Mouse (Mus musculus) megakaryocyte-erythroid progenitor cell, adult 5-6 weeks (primary cell): ENCODE results near the gene Rptor. TPM values are rescaled to one million over a fixed set of nuclear protein-coding genes. Genes with fewer than 3 reads are reported as not detected.
A peak's percentile ranks its signal among the peaks of the same experiment; 100 is the strongest.

Experiments
- ATAC-seq: replicated peaks from 2 replicates; pipeline ENCODE4 v1.8.0; 2016; ENCODE audit warnings: mild to moderate bottlenecking, inconsistent platforms; ENCODE audit not compliant: severe bottlenecking, poor library complexity, low FRiP score, low TSS enrichment
- total RNA-seq, 2 experiments: library from RNA; stranded (forward) in 1 of 2; stranded (reverse) in 1 of 2; fragments of 200-1000, 215-1000 nt in 1 of 2; fragments of >200 nt in 1 of 2; fragmentation: Nextera tagmentation in 1 of 2; gene quantifications; 2 replicates each; pipeline ENCODE4 v1.2.3; 2014 to 2017

Rptor gene
- 29.6 and 36.1 TPM in 2 replicates for total RNA-seq (2014; fragmentation: Nextera tagmentation)
- total RNA-seq (2017) = 10.2 and 15.8 TPM in 2 replicates

- ATAC-seq = peak; percentile 98
These were observed at the start of gene Rptor for GRCm38 (mm10) chr11:119602763-119603526. Rptor (plus strand) TSS chr11:119602905.

DNA sequence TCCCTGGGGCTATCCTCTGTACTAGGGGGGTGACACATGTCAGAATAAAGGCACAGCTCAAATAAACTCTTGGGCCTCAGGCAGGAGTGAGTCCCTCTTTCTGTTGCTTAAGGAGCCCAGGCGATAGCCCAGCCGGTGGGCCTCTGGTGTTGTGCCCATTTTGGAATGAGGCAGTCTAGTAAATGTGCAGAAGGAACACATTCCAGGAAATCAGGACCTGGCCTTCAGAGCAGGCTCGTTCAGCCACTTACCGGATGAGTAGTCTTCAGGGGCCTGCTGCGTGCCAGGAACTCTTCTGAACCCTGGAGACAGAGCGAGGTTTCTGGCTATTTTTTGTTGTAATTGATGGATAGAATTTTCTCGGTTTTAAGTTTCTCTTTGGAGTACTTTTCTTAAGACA lies 48.0 kb upstream of the Rptor start:
- no peak for ATAC-seq

- ATAC-seq = no peak
These were observed 47.5 kb upstream of the Rptor start for GRCm38 (mm10) chr11:119555170-119555569.

GRCm38 (mm10) chr11:119557940-119558869 lies 44.5 kb upstream of the Rptor start:
- ATAC-seq = no peak

GRCm38 (mm10) chr11:119558870-119559610 lies 43.7 kb upstream of the Rptor start:
- ATAC-seq = no peak

DNA sequence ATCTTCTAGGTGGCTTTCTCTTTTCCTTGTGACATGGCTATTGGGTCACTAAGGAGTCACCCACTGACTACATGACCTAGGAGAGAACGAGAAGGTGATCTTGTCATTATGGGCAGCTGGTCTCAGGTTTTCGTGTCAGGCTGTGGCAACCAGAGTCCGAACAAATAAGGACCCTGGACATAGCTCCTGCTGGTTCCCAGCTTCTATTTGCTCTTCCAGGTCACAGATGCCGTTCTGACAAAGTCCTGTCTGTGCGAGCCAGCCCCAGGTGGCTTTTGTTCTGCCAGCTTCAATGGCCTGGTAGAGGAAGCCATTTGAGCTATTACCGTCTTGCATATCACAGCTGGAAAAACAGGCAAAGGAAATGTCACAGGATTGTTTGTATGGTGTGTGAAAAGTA lies 40.4 kb upstream of the Rptor start:
- ATAC-seq = no peak

- ATAC-seq = no peak
These were observed 39.5 kb upstream of the Rptor start for GRCm38 (mm10) chr11:119563166-119563565.

DNA sequence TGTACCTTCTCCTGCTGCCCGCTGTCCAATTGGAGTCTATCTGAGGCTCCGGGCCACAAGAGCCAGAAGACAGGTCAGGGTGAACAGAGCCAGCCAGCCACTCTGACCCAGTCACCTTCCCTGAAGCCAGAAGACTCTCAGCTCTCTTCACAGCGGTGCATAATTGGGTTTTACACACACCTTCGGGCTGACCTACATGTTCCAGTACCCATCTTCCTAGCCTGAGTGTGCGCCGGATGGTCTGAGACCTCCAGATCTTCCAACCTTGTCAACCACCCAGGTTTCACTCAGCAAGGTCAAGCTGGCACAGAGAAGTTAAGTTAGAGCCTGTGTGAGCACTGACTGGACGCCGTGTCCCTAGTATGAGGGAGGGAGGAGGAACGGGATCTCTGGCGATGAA lies 38.3 kb upstream of the Rptor start:
- ATAC-seq = no peak

DNA sequence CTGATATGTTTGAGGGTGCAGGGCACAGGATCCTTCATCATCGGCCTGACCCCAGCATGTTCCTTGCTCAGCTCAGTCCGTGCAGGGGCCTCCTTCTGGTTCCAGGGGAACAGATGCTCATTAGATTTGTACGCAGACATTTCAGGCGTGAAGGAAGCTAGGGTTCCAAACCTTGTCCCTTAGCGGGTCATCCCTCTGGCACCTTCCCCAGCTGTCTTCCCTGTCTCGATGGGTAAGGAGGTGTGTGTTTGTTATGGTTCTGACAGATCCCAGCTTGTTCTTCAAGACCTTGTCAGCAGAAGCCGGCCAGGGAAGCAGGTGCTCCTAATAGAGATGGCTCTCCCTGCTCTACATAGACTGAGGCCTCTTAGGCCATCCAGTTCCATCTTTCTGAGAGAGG lies 37.7 kb upstream of the Rptor start:
- ATAC-seq = no peak

GRCm38 (mm10) chr11:119565684-119566083 lies 37.0 kb upstream of the Rptor start:
- ATAC-seq = no peak

DNA sequence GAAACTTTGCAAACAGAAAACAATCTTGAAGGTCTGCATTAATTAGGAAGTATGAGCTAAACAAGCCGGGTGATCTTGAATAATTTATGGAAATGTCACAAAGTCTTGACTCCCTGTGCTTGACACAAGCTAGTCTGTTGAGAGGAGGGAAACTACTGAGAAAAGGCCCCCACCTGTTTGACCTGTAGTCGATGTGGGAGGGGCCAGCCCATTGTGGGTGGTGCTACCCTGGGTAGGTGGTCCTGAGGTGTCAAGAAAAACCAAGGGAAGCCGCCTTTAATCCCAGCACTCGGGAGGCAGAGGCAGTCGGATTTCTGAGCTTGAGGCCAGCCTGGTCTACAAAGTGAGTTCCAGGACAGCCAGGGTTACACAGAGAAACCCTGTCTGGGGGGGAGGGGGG lies 36.5 kb upstream of the Rptor start:
- ATAC-seq = no peak

- no peak for ATAC-seq
These were observed 30.2 kb upstream of the Rptor start for GRCm38 (mm10) chr11:119572316-119573010.

DNA sequence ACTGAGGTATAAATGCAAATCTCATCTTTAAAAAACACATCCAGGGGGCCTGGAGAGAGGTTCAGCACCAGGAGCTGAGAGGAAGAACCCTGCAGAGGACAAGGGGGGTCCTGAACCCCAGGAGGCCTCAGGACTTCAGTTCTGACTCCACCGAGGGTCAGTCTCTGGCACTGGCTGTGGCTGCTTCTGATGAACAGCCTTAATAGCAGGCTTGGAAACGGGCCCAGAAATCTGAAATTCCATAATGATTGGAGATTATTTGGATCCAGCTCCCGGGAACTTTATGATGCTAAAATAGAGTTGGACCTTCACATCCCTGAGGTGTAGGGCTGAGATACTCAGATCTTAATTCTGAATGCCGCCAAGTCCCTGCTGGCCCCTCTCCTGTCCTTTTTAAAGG lies 25.9 kb upstream of the Rptor start:
- no peak for ATAC-seq

DNA sequence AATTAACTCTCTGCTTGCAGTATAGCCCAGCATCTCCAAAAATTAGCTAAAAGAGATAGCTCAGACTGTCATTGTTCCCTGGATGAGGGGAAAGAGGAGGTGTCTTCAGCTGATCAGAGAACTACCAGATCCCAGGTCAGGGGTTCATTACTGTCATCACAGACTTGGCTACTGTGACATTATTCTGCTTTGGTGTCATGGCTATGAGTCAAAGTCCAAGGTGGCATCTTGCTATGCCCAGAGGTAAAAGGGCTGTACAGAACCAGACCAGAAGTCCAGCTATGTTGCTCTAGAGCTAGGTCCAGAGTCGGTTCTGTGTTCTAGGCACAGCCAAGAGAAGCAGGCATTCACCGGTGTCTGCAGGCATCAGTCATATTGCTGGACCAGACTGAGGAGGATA lies 25.0 kb upstream of the Rptor start:
- no peak for ATAC-seq

DNA sequence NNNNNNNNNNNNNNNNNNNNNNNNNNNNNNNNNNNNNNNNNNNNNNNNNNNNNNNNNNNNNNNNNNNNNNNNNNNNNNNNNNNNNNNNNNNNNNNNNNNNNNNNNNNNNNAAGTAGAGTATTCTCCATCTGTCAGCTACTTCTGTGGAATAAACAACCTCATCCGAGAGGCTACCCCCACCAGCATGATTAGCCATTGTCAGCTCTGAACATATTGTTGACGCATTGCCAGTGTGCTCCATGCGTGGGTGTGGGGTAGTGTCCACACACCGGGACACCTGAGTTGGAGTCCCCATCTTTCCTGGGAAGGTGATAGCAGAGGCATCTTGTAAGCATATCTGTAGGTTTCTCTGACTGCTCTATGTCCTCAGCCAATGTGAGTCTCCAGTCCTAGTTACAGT lies 16.2 kb upstream of the Rptor start:
- no peak for ATAC-seq

- no peak for ATAC-seq
These were observed 15.6 kb upstream of the Rptor start for GRCm38 (mm10) chr11:119587112-119587511.

DNA sequence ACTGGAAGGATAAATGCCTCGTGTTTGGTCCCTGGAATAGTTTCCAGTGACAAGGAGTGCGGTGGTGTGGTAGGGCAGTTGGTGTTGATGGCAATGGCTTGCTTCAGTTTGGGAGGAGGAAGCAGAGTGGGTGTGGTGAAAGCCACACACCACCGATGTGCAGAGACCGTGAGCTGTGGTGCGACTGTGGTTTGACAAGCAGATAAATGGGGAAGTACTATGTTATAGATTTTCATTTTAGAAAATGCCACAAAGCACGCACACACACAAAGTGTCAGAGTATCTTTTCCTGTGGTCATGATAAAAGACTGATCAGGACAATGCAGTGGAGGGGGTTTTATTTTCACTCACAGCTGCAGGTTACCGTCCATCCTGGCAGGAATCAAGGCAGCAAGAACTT lies 13.5 kb upstream of the Rptor start:
- no peak for ATAC-seq

- ATAC-seq = no peak
These were observed 8.7 kb upstream of the Rptor start for GRCm38 (mm10) chr11:119593966-119594365.

GRCm38 (mm10) chr11:119598856-119599255 lies 3.8 kb upstream of the Rptor start:
- no peak for ATAC-seq
